Mouse (Mus musculus) retina, embryonic 14.5 days (tissue): ENCODE measurements around the gene Rbfox1.

Source experiments
- DNase-seq: peaks from one replicate; pipeline ENCODE4 v3.0.0-alpha.2; 2015; ENCODE audit warnings: low spot score

The Rbfox1 gene

DNA sequence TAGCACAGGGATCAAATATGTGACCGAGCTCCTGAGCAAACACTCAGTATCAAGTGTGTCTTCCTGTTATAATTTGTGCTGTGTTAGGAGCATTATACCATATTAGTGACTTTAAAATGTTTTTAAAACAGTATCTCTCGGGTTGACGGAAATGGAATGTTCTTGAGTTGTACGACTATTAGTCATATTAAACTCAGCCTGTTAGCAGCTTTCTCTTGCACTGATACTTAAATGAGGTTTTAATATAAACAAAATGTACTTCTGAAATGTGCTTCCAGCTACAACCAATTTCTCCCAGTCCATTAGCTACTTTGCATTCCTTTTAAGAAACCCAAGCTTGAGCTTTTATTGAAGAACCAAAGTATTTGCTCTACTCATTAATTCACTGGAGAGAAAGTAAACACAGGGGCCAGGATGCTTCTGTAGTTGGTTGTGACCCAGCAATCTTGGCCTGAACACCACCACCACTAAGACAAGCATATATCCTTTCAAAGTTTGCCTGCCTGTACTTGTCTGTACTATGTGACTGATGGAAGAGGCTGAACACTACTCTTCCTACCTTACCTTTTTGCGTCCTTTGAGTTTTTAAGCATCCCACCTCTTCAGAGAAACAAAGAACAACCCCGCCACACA is 944.9 kb downstream of the Rbfox1 start:
- no peak for DNase-seq

- DNase-seq = no peak
Observed at GRCm38 (mm10) chr16:6833486-6833885, 948.3 kb downstream of the Rbfox1 start.

DNA sequence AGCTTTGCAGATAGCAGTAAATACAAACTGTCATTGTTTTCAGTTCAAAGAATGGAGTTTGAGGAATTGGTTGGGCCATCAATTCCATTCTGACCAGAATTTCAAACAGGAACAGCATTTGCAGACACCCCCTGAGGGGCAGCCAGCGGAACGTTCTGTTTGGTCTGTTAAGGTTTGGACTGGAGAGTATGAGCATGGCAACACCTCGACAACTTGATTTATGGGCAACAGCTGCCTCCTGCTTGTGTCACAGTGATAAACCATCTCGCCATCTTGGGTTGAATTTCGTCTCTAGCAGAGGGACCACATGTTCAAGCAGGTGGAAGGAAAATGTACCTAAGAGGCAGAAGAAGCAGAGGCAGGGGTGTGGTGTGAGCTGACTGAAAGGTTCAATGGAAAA is 949.9 kb downstream of the Rbfox1 start:
- DNase-seq = no peak

GRCm38 (mm10) chr16:6839299-6839995 is 954.3 kb downstream of the Rbfox1 start:
- DNase-seq = peak; percentile 83

- no peak for DNase-seq
Observed at GRCm38 (mm10) chr16:6840007-6840406, 954.9 kb downstream of the Rbfox1 start.

DNA sequence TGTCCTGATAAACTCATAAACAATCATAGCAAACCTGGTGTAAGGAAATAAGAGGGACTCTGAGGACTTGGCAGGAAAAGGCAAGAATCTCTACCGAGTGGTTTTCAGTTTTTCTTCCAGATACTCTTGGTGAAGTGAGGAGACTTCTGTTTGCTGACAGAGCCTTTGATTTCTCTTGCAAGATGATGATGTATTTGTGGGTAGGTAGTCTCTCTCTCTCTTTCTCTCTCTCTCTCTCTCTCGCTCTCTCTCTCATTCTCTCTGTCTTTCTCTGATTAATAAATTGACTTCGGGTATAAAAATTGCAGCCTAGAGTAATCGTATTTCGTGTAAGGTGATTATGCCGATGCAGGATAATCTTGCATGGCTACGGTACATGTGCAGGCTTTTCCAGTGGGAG is 955.3 kb downstream of the Rbfox1 start:
- no peak for DNase-seq

- no peak for DNase-seq
Observed at GRCm38 (mm10) chr16:6842066-6842785, 957.1 kb downstream of the Rbfox1 start.

GRCm38 (mm10) chr16:6844659-6845058 is 959.5 kb downstream of the Rbfox1 start:
- DNase-seq = no peak

- no peak for DNase-seq
Observed at GRCm38 (mm10) chr16:6851393-6851792, 966.2 kb downstream of the Rbfox1 start.

DNA sequence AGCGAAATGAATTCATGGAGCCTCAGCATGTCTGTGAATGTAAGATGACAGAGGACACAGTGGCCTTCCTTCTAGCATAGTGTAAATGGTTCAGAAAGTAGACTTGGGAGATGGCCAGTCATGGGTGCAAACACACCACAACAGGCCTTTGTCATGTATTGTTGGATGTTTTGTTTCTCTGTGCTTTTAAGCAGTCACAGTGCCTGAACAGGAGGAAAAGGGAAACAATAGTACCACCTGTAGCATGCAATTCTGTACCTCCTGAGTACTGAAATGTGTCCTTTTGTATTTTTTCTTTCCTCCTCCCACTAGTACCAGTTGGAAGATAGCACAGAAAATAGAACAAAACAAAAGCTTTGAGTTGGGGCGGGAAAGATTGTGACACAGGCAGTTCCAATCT is 968.6 kb downstream of the Rbfox1 start:
- no peak for DNase-seq

DNA sequence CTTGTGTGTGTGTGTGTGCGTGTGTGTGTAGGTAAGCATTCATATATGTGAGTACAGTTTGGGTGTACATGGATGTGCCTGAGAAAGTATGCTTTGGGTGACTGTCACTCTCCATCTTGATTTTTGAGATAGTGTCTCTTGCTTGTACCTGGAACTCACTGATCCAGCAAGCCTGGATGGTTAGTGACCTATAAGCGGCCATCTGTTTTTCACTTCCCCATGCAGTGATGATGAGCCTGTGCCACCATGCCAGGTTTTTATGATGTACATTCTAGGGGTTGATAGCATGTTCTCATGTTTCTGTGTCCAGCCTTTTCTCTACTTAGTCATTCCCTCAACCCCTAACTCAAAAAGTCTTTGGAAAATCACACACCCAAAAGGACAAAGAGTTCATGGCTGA is 976.5 kb downstream of the Rbfox1 start:
- DNase-seq = no peak

GRCm38 (mm10) chr16:6882683-6883430 is 997.7 kb downstream of the Rbfox1 start:
- DNase-seq = peak; percentile 18

DNA sequence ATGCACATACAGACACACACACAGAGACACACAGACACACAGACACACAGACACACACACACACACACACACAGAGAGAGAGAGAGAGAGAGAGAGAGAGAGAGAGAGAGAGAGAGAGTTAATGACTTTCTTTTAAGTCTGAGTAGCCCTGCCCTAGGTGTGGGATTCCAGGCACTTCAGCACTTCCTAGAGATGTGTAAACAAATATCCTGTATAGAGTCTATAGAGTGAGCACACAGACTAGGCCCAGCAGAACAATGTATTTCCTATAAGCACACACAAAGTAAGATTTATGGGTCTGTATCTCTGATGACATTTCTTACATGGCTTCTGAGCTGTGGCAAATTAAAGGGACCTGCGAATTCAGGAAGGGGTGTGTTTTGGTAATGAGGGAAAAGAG is 998.6 kb downstream of the Rbfox1 start:
- no peak for DNase-seq

DNA sequence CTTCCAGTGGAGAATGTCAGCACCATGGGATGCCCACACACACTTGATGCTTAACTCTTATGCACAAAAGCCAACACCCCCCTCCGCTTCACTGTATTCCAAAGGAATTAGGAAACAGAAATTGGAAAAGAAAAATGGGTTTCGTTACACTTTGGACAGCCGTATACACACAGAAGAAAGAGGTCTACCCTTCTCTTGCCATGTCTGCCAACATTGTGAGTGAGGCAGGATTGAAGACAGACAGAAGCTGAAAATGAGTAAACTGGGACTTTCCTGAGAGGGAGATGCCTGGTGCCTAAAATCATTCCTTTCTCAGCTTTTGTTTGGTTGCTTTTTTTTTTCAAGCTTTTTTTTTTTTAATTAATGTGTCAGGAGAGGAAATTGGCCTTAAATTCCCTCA is 1000.5 kb downstream of the Rbfox1 start:
- no peak for DNase-seq

DNA sequence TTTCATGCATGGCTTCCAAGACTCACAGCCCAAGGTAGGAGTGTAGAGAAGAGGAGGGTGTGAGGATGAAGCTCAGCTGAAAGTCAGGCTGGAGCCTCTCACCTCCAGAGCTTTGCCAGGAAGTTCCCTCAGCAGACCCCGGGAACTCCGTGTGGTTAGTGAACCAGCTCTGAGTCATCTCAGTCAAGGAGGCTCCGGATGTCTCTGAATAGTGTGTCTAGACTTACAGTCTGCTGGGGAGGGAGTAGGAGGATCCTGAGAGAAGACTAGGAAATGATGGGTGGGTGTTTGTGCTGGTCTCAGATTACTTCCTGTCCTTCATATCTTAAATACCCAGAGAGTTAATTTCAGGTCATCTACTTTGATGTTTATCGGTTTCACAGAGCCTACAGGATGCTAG is 1004.1 kb downstream of the Rbfox1 start:
- no peak for DNase-seq

DNA sequence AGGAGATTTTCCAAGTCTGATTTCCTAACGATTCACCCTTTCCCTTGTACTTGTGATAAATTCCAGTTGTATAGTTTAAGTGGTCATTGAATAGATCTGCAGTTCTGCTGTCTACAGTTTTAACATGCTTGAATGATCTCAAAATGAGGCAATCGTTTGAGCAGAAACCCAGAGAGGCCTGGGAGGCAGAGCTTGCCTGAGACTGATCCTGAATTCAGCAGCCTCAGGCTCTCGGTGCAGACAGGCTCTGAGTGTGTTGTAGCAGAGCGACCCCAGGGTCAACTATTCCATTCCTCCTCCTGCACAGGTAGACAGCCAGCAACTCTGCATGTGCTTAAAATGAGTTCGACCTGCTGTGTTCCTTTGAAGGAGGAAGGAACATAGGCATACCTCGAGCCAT is 1012.6 kb downstream of the Rbfox1 start:
- peak; percentile 49 for DNase-seq

DNA sequence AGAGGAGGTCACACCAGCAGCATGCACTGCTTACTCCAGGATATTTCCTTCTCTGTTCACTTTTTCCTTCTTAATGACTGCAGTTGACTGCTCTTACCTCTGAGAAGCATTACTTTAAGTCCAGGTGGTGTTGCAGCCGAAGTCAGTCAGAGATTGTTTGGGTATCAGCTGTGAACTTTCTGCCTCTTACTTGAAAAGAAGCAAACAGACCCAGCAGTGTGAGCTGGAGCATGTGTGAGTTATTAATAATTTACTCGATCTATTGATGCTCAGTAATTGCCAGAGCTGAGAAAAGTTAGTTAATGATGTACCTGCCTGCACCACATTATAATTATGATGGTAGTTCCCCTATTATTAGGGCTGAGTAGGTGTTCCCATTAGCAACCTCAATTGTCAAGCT is 1014.9 kb downstream of the Rbfox1 start:
- DNase-seq = no peak

DNA sequence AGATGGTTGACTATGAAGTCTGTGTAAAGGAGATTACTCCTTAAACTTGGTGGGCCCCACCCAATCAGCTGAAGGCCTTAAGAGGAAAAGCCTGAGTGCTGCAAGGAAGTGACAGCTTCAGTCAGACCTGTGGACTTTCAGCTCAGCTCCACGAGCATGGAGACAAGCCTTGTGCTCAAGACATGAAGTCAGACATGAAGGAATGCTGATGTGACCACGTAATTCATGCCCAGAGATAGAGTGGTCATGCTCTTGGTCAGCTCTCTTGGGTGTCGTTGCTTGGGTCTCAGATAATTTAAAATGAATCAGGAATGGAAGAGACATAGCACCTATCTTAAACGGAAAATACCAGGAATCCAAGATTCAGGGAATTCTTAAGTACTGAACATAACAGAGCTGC is 1019.8 kb downstream of the Rbfox1 start:
- no peak for DNase-seq

GRCm38 (mm10) chr16:6906001-6906400 is 1020.8 kb downstream of the Rbfox1 start:
- DNase-seq = no peak

- DNase-seq = no peak
Observed at GRCm38 (mm10) chr16:6907550-6907949, 1022.4 kb downstream of the Rbfox1 start.

DNA sequence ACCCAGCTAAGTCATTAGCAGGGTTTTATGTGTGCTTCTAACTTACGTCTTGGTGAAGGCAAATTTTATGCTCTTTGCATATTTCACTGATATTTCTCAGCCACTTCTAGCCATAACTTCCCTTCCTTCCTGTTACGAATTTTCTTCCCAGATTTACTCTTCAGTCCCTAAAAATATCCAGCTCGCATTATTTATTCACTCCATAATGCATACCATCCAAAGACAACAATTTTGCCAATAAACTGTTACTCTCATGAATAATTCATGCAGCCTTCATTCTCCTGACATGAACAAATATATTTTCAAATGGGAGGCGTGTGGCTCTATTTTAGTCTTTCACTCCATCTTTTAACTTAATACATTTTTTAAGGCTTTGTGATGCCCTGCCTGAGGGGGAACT is 1029.4 kb downstream of the Rbfox1 start:
- no peak for DNase-seq

- no peak for DNase-seq
Observed at GRCm38 (mm10) chr16:6918641-6919040, 1033.5 kb downstream of the Rbfox1 start.

DNA sequence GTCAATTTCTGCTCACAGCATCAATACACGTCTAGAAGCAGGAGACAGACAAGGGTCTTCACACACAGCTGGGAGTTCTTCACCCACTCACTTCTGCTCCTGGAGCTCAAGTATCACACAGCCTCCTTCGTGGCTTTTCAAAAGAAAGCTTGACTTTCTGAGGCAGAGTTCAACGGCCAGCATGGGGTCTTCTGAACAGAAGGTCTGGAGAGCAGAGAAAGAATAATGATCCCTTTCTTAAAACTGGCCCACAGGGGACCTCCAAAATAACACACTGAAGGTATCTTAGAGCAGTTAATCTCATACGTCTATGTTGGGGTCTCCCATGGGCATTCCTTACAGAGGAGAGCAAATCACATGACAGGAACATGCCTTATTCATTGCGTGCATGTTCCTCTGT is 1034.5 kb downstream of the Rbfox1 start:
- DNase-seq = no peak
